ENCODE assay signal across 8 mouse cellular contexts in genomic region chr16:30187907-30188414, GRCm38 (mm10).
DNase-seq lines count a peak whose midpoint lies in the region; ATAC-seq and TF ChIP-seq lines count a peak whose summit lies in the region.

No protein-coding gene starts in this region.

- H3K4me1 ChIP-seq in hindbrain, postnatal 0 days (ENCODE audit: insufficient read depth, low read length), result 0 out of 2 replicates have a peak, but pooled peaks cover 4% of the 10 kb centered on the region

- no peaks in the 10 kb centered on the region for H3K79me2 ChIP-seq in macrophage (ENCODE audit: inconsistent target)

- intact Hi-C loops in gastrocnemius, adult 2 months (cut with DNase I), result loop anchor here (1.0 to 5.0 kb wide), 6 partner anchors 121 to 454 kb away; partner anchors contain the start of gene Hes1
- intact Hi-C loops in left cerebral cortex, adult 2 months (cut with DNase I), result loop anchor here (1.0 to 5.0 kb wide), 5 partner anchors 48 to 459 kb away; partner anchors contain the start of gene Hes1

- peak overlapping the region; percentile 98 for H3K27ac ChIP-seq in gastrocnemius, adult 2 months
- H3K27ac ChIP-seq in hindbrain, postnatal 0 days, result no peak overlapping the region
- peak overlapping the region; percentile 73 for H3K27ac ChIP-seq in left cerebral cortex, adult 2 months
- H3K27ac ChIP-seq in macrophage, result peak overlapping the region; percentile 74

- TF ChIP-seq CTCF in Patski (IDR thresholded peaks at IDR 0.05), result no peak
- TF ChIP-seq CTCF in gastrocnemius, adult 2 months (IDR thresholded peaks at IDR 0.05), result peak; percentile 91; the same call in 1 of the 2 replicates
- peak; percentile 86 for TF ChIP-seq CTCF in hindbrain, postnatal 0 days (IDR thresholded peaks at IDR 0.05; ENCODE audit: low read depth)
- TF ChIP-seq CTCF in left cerebral cortex, adult 2 months (IDR thresholded peaks at IDR 0.05), result peak; percentile 91

- H3K9me3 ChIP-seq in hindbrain, postnatal 0 days (ENCODE audit: low read length), result no peaks in the 10 kb centered on the region

- ATAC-seq in Patski, result peak; percentile 60
- peak; percentile 71 for ATAC-seq in hindbrain, postnatal 0 days

- in situ Hi-C loops in Patski (cut with MboI; ENCODE audit: low pct_unique_long_range_greater_than_20kb), result loop anchor here (5.0 kb wide), 7 partner anchors 44 to 456 kb away; no protein-coding TSS in a partner anchor

- peak overlapping the region; percentile 69 for H3K4me3 ChIP-seq in gastrocnemius, adult 2 months
- peak overlapping the region; percentile 34 for H3K4me3 ChIP-seq in hindbrain, postnatal 0 days (ENCODE audit: low read length)
- H3K4me3 ChIP-seq in left cerebral cortex, adult 2 months, result peak overlapping the region; percentile 42
- H3K4me3 ChIP-seq in macrophage (ENCODE audit: inconsistent target), result peak overlapping the region; percentile 26

- POLR2A ChIA-PET in Patski (lab: Charles Lee), result interaction anchor here (1.5 to 3.8 kb wide), 2 partner anchors 119 to 452 kb away, joined by 3 to 23 read pairs; no protein-coding TSS in a partner anchor

- DNase-seq in Patski (ENCODE audit: low read depth, low spot score), result peak; percentile 86
- peak; percentile 79 to 90 for DNase-seq in cerebellum, postnatal 4 days (ENCODE audit: low spot score in 2 of 2)
- DNase-seq in gastrocnemius, adult 2 months, result peak; percentile 98
- peak; percentile 93 for DNase-seq in hindbrain, postnatal 0 days (ENCODE audit: low spot score)
- peak; percentile 84 to 88 for DNase-seq in left cerebral cortex, adult 2 months (ENCODE audit: extremely low spot score in 1 of 2, low spot score in 2 of 2)
- peak; percentile 77 for DNase-seq in retina, postnatal 7 days (ENCODE audit: low read depth, low spot score)
- DNase-seq in urinary bladder, adult 18-20 months (ENCODE audit: low spot score in 2 of 2), result peak; percentile 90 to 94

- no peaks in the 10 kb centered on the region for H3K27me3 ChIP-seq in Patski
- no peaks in the 10 kb centered on the region; the same call in 1 of the 2 replicates for H3K27me3 ChIP-seq in hindbrain, postnatal 0 days (ENCODE audit: insufficient read depth, low read length)

- WGBS in hindbrain, postnatal 0 days, result 2% methylated on average over 25 of the region's 26 CpGs
- WGBS in macrophage (ENCODE audit: missing documents), result 2% methylated on average over 25 of the region's 26 CpGs

- CTCF ChIA-PET in Patski (lab: Charles Lee), result interaction anchor here (0.9 to 2.8 kb wide), 6 partner anchors 8 to 459 kb away, joined by 3 to 12 read pairs (median 6); no protein-coding TSS in a partner anchor

- H3K36me3 ChIP-seq in hindbrain, postnatal 0 days (ENCODE audit: insufficient read depth, low read length), result no peaks in the 10 kb centered on the region
- no peaks in the 10 kb centered on the region for H3K36me3 ChIP-seq in macrophage (ENCODE audit: inconsistent target)

- H3K9ac ChIP-seq in hindbrain, postnatal 0 days (replicated peaks; ENCODE audit: low read length), result no peak overlapping the region

- peak overlapping the region; percentile 65 for H3K4me2 ChIP-seq in hindbrain, postnatal 0 days (ENCODE audit: low read depth, low read length)
